Mouse (Mus musculus) heart, postnatal 0 days (tissue): ENCODE measurements around the gene Xrcc1. TPM values are rescaled to one million over a fixed set of nuclear protein-coding genes. Genes with fewer than 3 reads are reported as not detected.

ENCODE experiments used
- ATAC-seq: fragments of 200-750 bp; cut with Nextera tagmentation; 2 replicates; pipeline ENCODE4 v1.8.0; 2017; ENCODE audit warnings: low read depth, moderate number of reproducible peaks, moderate library complexity; ENCODE audit not compliant: insufficient read depth
- DNase-seq: peaks from one replicate; pipeline ENCODE4 v3.0.0-alpha.2; 2016; ENCODE audit warnings: low spot score
- H3K27ac ChIP-seq: fragments of 300-500 bp; sonication (generic); 2 replicates; pipeline ENCODE4 v1.5.1; 2014; ENCODE audit warnings: low read depth, mild to moderate bottlenecking
- H3K27me3 ChIP-seq: fragments of 300-500 bp; sonication (generic); 2 replicates; pipeline ENCODE4 v1.6.1; 2014; ENCODE audit warnings: low read length, mixed read lengths; ENCODE audit not compliant: control insufficient read depth, insufficient read depth
- H3K36me3 ChIP-seq: fragments of 300-500 bp; sonication (generic); replicated peaks from 2 replicates; pipeline ENCODE4 v1.6.1; 2014; ENCODE audit warnings: low read length, mixed read lengths; ENCODE audit not compliant: control insufficient read depth, insufficient read depth
- H3K4me1 ChIP-seq: fragments of 300-500 bp; sonication (generic); 2 replicates; pipeline ENCODE4 v1.6.1; 2014; ENCODE audit warnings: antibody characterized with exemption; ENCODE audit not compliant: control insufficient read depth, insufficient read depth
- H3K4me2 ChIP-seq: fragments of 300-500 bp; sonication (generic); 2 replicates; pipeline ENCODE4 v1.6.1; 2014; ENCODE audit warnings: low read depth, mild to moderate bottlenecking, low read length, moderate library complexity
- H3K4me3 ChIP-seq: fragments of 300-500 bp; sonication (generic); 2 replicates; pipeline ENCODE4 v1.5.1; 2014; ENCODE audit warnings: low read depth, low read length
- H3K9ac ChIP-seq: fragments of 300-500 bp; sonication (generic); replicated peaks from 2 replicates; pipeline ENCODE4 v1.6.1; 2014; ENCODE audit warnings: low read depth, low read length, mixed read lengths
- H3K9me3 ChIP-seq: fragments of 300-500 bp; sonication (generic); replicated peaks from 2 replicates; pipeline ENCODE4 v1.6.1; 2016; ENCODE audit warnings: low read length; ENCODE audit not compliant: control insufficient read depth
- CTCF ChIP-seq: IDR thresholded peaks from 2 replicates; pipeline ENCODE4 v1.5.1; 2016; ENCODE audit warnings: antibody characterized with exemption, control low read depth, low read depth
- EP300 ChIP-seq: IDR thresholded peaks from 2 replicates; pipeline ENCODE4 v1.6.1; 2016; ENCODE audit warnings: antibody characterized with exemption, low read depth
- WGBS: fragments of 180-500 bp; shearing (Covaris S2); extraction: QIAGEN DNeasy Blood & Tissue Kit; methylation state at CpG from one replicate; pipeline ENCODE4 v1.1.7; 2014; 5-methylcytosine and 5-hydroxymethylcytosine counted together
- polyA plus RNA-seq: library from polyadenylated mRNA; unstranded; fragments of >200 nt; fragmentation: Nextera tagmentation; extraction: Ambion mirVana; gene quantifications from 2 replicates; pipeline ENCODE4 v1.2.1, GENCODE M21; 2015
- total RNA-seq: library from RNA; depleted of rRNA; stranded (reverse); fragments of >200 nt; gene quantifications from 2 replicates; pipeline ENCODE4 v1.2.3, GENCODE M21; 2014; ENCODE audit warnings: low replicate concordance; rRNA removed

The Xrcc1 gene
- total and polyA plus RNA-seq, 2 experiments from 2014 or later, result 31.1 to 46.1 TPM

DNA sequence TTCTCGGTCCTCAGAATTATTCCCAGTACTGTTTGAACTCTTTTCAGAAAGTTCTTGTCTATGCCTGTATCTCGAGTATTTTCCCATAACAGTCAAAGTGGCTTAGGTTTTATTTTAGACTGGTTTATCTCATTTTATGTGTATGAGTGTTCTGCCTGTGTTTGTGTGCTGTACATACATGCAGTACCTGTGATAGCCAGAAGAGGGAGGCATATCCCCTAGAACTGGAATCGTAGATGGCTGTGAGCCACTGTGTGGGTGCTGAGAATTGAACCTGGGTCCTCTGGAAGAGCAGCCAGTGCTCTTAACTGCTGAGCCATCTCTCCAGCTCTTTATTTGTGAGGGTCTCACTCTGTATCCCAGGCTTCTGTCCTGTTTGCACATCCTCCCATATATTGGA lies 75.1 kb downstream of the Xrcc1 start:
- Histone ChIP-seq H3K4me3 (no peak overlapping the region), H3K4me1 (no peaks in the 10 kb centered on the region), H3K36me3 (no peaks in the 10 kb centered on the region), H3K27me3 (0 out of 2 replicates have a peak, but pooled peaks cover 3% of the 10 kb centered on the region), H3K4me2 (no peak overlapping the region), H3K9me3 (0 out of 2 replicates have a peak, but pooled peaks cover 4% of the 10 kb centered on the region), H3K9ac (no peak overlapping the region), H3K27ac (no peak overlapping the region)
- 78% methylated on average over 3 of the region's 3 CpGs for WGBS
- ATAC-seq, result no peak
- TF ChIP-seq EP300, result no peak
- peak; percentile 8; the same call in 1 of the 2 replicates for TF ChIP-seq CTCF
- no peak for DNase-seq

DNA sequence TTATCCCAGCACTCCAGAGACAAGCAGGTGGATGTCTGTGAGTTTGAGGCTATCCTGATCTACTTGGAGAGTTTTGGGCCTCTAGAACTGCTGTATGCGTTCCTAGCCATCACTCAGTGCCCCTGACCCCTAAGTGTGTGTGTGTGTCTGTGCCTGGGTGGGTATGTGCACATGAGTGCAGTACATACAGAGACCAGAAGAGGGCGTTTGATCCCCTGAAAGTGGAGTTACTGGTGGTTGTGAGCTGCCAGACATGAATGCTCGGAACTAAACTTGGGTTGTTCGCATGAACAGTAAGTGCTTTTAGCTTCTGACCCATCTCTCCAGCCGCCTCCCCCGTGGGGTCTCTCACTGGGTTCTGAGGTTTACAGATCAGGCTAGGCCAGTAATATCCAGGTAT lies 76.9 kb downstream of the Xrcc1 start:
- WGBS, result 77% methylated on average over 6 of the region's 6 CpGs
- ATAC-seq, result no peak
- H3K4me2 ChIP-seq, result no peak overlapping the region
- no peak for TF ChIP-seq EP300
- TF ChIP-seq CTCF, result no peak
- DNase-seq, result no peak
- H3K27ac ChIP-seq, result no peak overlapping the region
- H3K4me3 ChIP-seq, result no peak overlapping the region
- no peaks in the 10 kb centered on the region for H3K36me3 ChIP-seq
- no peak overlapping the region for H3K9ac ChIP-seq
- 0 out of 2 replicates have a peak, but pooled peaks cover 4% of the 10 kb centered on the region for H3K9me3 ChIP-seq
- H3K27me3 ChIP-seq, result 0 out of 2 replicates have a peak, but pooled peaks cover 3% of the 10 kb centered on the region
- no peaks in the 10 kb centered on the region for H3K4me1 ChIP-seq

Other genes with a start within 250 kb of the Xrcc1 start
- gene Zfp61, start 245.1 kb upstream of the Xrcc1 start, total RNA-seq, result 3.4 and 14.6 TPM in 2 replicates
- 6.7 and 6.8 TPM in 2 replicates for gene Zfp61, start 245.1 kb upstream of the Xrcc1 start, polyA plus RNA-seq
- gene Zfp94, start 229.6 kb upstream of the Xrcc1 start, total RNA-seq, result 0.95 and 4.1 TPM in 2 replicates
- 2.8 and 2.9 TPM in 2 replicates for gene Zfp94, start 229.6 kb upstream of the Xrcc1 start, polyA plus RNA-seq
- not detected in 2 replicates for gene Tescl, start 212.4 kb upstream of the Xrcc1 start, total RNA-seq
- 0.14 TPM in 1 of 2 replicates, not detected in the other for gene Tescl, start 212.4 kb upstream of the Xrcc1 start, polyA plus RNA-seq
- gene Lypd5, start 197.1 kb upstream of the Xrcc1 start, total RNA-seq, result not detected in 2 replicates
- not detected in 2 replicates for gene Lypd5, start 197.1 kb upstream of the Xrcc1 start, polyA plus RNA-seq
- 0.69 and 2.0 TPM in 2 replicates for gene Kcnn4, start 176.0 kb upstream of the Xrcc1 start, total RNA-seq
- gene Kcnn4, start 176.0 kb upstream of the Xrcc1 start, polyA plus RNA-seq, result 0.85 and 0.98 TPM in 2 replicates
- gene Smg9, start 146.7 kb upstream of the Xrcc1 start, total RNA-seq, result 15.5 and 30.2 TPM in 2 replicates
- 13.1 and 13.5 TPM in 2 replicates for gene Smg9, start 146.7 kb upstream of the Xrcc1 start, polyA plus RNA-seq
- gene Irgc1, start 94.0 kb upstream of the Xrcc1 start, total RNA-seq, result not detected in 2 replicates
- not detected in 2 replicates for gene Irgc1, start 94.0 kb upstream of the Xrcc1 start, polyA plus RNA-seq
- 13.1 and 16.0 TPM in 2 replicates for gene Plaur, start 83.8 kb upstream of the Xrcc1 start, total RNA-seq
- gene Plaur, start 83.8 kb upstream of the Xrcc1 start, polyA plus RNA-seq, result 6.1 and 6.5 TPM in 2 replicates
- 14.3 and 30.5 TPM in 2 replicates for gene Cadm4, start 64.3 kb upstream of the Xrcc1 start, total RNA-seq
- gene Cadm4, start 64.3 kb upstream of the Xrcc1 start, polyA plus RNA-seq, result 4.1 and 4.2 TPM in 2 replicates
- gene Zfp428, start 39.3 kb upstream of the Xrcc1 start, total RNA-seq, result 24.8 and 36.3 TPM in 2 replicates
- gene Zfp428, start 39.3 kb upstream of the Xrcc1 start, polyA plus RNA-seq, result 39.1 and 39.3 TPM in 2 replicates
- not detected in 2 replicates for gene AC161166.1, start 33.8 kb upstream of the Xrcc1 start, total RNA-seq
- 0.10 and 0.19 TPM in 2 replicates for gene AC161166.1, start 33.8 kb upstream of the Xrcc1 start, polyA plus RNA-seq
- 22.1 and 24.5 TPM in 2 replicates for gene Irgq, start 15.6 kb upstream of the Xrcc1 start, total RNA-seq
- 4.5 and 4.8 TPM in 2 replicates for gene Irgq, start 15.6 kb upstream of the Xrcc1 start, polyA plus RNA-seq
- not detected in 2 replicates for gene Pinlyp, start 171 bp upstream of the Xrcc1 start, total RNA-seq
- not detected in 2 replicates for gene Pinlyp, start 171 bp upstream of the Xrcc1 start, polyA plus RNA-seq
- 21.2 and 42.2 TPM in 2 replicates for gene Ethe1, start 41.3 kb downstream of the Xrcc1 start, total RNA-seq
- 21.5 and 23.1 TPM in 2 replicates for gene Ethe1, start 41.3 kb downstream of the Xrcc1 start, polyA plus RNA-seq
- gene Zfp575, start 41.4 kb downstream of the Xrcc1 start, total RNA-seq, result 0.04 TPM in 1 of 2 replicates, not detected in the other
- gene Zfp575, start 41.4 kb downstream of the Xrcc1 start, polyA plus RNA-seq, result 0.58 and 0.67 TPM in 2 replicates
- gene Phldb3, start 64.5 kb downstream of the Xrcc1 start, total RNA-seq, result not detected in 2 replicates
- gene Phldb3, start 64.5 kb downstream of the Xrcc1 start, polyA plus RNA-seq, result not detected in 2 replicates
- not detected in 2 replicates for gene Lypd3, start 90.3 kb downstream of the Xrcc1 start, total RNA-seq
- not detected in 2 replicates for gene Lypd3, start 90.3 kb downstream of the Xrcc1 start, polyA plus RNA-seq
- not detected in 2 replicates for gene Tex101, start 130.4 kb downstream of the Xrcc1 start, total RNA-seq
- gene Tex101, start 130.4 kb downstream of the Xrcc1 start, polyA plus RNA-seq, result not detected in 2 replicates
- gene BC049730, start 163.0 kb downstream of the Xrcc1 start, total RNA-seq, result not detected in 2 replicates
- gene BC049730, start 163.0 kb downstream of the Xrcc1 start, polyA plus RNA-seq, result not detected in 2 replicates
- not detected in 2 replicates for gene Gm4763, start 180.6 kb downstream of the Xrcc1 start, total RNA-seq
- gene Gm4763, start 180.6 kb downstream of the Xrcc1 start, polyA plus RNA-seq, result not detected in 2 replicates
- 0.12 TPM in 1 of 2 replicates, not detected in the other for gene Cd177, start 214.0 kb downstream of the Xrcc1 start, total RNA-seq
- 0.18 and 0.23 TPM in 2 replicates for gene Cd177, start 214.0 kb downstream of the Xrcc1 start, polyA plus RNA-seq
- gene Ceacam10, start 230.9 kb downstream of the Xrcc1 start, total RNA-seq, result not detected in 2 replicates
- not detected in 2 replicates for gene Ceacam10, start 230.9 kb downstream of the Xrcc1 start, polyA plus RNA-seq